8 mouse cellular contexts compared by ENCODE assay signal in genomic region chr9:103092248-103092647, GRCm38 (mm10). TPM values are rescaled to one million over a fixed set of nuclear protein-coding genes. Genes with fewer than 3 reads are reported as not detected.
DNase-seq lines count a peak whose midpoint lies in the region; ATAC-seq and TF ChIP-seq lines count a peak whose summit lies in the region.

No protein-coding gene starts in this region.

- no peak for TF ChIP-seq EP300 in CH12.LX (IDR thresholded peaks at IDR 0.05; ENCODE audit: low read length)
- no peak for TF ChIP-seq EP300 in stomach, postnatal 0 days (optimal IDR thresholded peaks at IDR 0.05)

- H3K9me3 ChIP-seq in CH12.LX (replicated peaks; ENCODE audit: low read length) = no peaks in the 10 kb centered on the region
- no peaks in the 10 kb centered on the region for H3K9me3 ChIP-seq in heart, embryonic 15.5 days (replicated peaks)
- no peaks in the 10 kb centered on the region for H3K9me3 ChIP-seq in liver, embryonic 16.5 days (replicated peaks; ENCODE audit: control insufficient read depth, low read length)
- no peaks in the 10 kb centered on the region for H3K9me3 ChIP-seq in neural tube, embryonic 12.5 days
- no peaks in the 10 kb centered on the region for H3K9me3 ChIP-seq in stomach, postnatal 0 days (ENCODE audit: control insufficient read depth, low read length)

- dilution Hi-C loops in CH12.LX (cut with MboI; ENCODE audit: extremely low pct_ligation_motif_present, extremely low pct_unique_long_range_greater_than_20kb, low sequenced_read_pairs) = no loop called here

- H3K36me3 ChIP-seq in CH12.LX (replicated peaks in 1 of 2; ENCODE audit: control insufficient read depth in 1 of 2, insufficient read depth in 1 of 2, low read length in 1 of 2) = no peaks in the 10 kb centered on the region
- no peaks in the 10 kb centered on the region for H3K36me3 ChIP-seq in heart, embryonic 15.5 days
- H3K36me3 ChIP-seq in liver, embryonic 16.5 days (ENCODE audit: control insufficient read depth, insufficient read depth) = no peaks in the 10 kb centered on the region
- H3K36me3 ChIP-seq in neural tube, embryonic 12.5 days = no peaks in the 10 kb centered on the region
- H3K36me3 ChIP-seq in stomach, postnatal 0 days (ENCODE audit: control insufficient read depth, insufficient read depth, low read length) = no peaks in the 10 kb centered on the region

- peak overlapping the region in 1 of 3 experiments; percentile 45 for H3K4me3 ChIP-seq in CH12.LX (replicated peaks in 1 of 3; ENCODE audit: low read depth in 2 of 3, low read length in 2 of 3, poor library complexity in 1 of 3)
- H3K4me3 ChIP-seq in heart, embryonic 15.5 days = peak overlapping the region; percentile 55
- H3K4me3 ChIP-seq in liver, embryonic 16.5 days (ENCODE audit: low read depth, low read length) = peak overlapping the region; percentile 44
- H3K4me3 ChIP-seq in neural tube, embryonic 12.5 days = peak overlapping the region; percentile 36
- peak overlapping the region; percentile 30 for H3K4me3 ChIP-seq in stomach, postnatal 0 days (ENCODE audit: low read depth, low read length)

- in situ Hi-C loops in CH12.LX (cut with MboI; ENCODE audit: low pct_ligation_motif_present, low pct_unique_long_range_greater_than_20kb, low sequenced_read_pairs) = loop anchor here (5.0 kb wide), 1 partner anchor 85 kb away; no protein-coding TSS in a partner anchor

- ATAC-seq in heart, embryonic 15.5 days (replicated peaks; ENCODE audit: insufficient number of reproducible peaks, insufficient read depth, low FRiP score, low read depth) = peak; percentile 88
- peak; percentile 50 for ATAC-seq in liver, embryonic 16.5 days (ENCODE audit: low read depth)
- peak; percentile 89 for ATAC-seq in neural tube, embryonic 12.5 days (ENCODE audit: low FRiP score, low read depth)
- peak; percentile 70 for ATAC-seq in stomach, postnatal 0 days (ENCODE audit: low FRiP score, low TSS enrichment)

- H3K27ac ChIP-seq in CH12.LX (ENCODE audit: insufficient read depth, low read depth) = no peak overlapping the region
- no peak overlapping the region for H3K27ac ChIP-seq in heart, embryonic 15.5 days
- no peak overlapping the region for H3K27ac ChIP-seq in liver, embryonic 16.5 days (ENCODE audit: low read length)
- H3K27ac ChIP-seq in neural tube, embryonic 12.5 days = no peak overlapping the region
- H3K27ac ChIP-seq in stomach, postnatal 0 days (replicated peaks) = no peak overlapping the region

- peak; percentile 87 for TF ChIP-seq RAD21 in CH12.LX (IDR thresholded peaks at IDR 0.05; ENCODE audit: low read depth, low read length)

- H3K79me2 ChIP-seq in CH12.LX (replicated peaks; ENCODE audit: control insufficient read depth, extremely low read depth, insufficient read depth, poor library complexity, severe bottlenecking) = no peaks in the 10 kb centered on the region

- peaks cover 5 to 17% of the 10 kb centered on the region in 2 experiments for H3K4me1 ChIP-seq in CH12.LX (ENCODE audit: control insufficient read depth in 1 of 2, insufficient read depth in 2 of 2)
- H3K4me1 ChIP-seq in heart, embryonic 15.5 days (replicated peaks) = peaks cover 17% of the 10 kb centered on the region
- H3K4me1 ChIP-seq in liver, embryonic 16.5 days (ENCODE audit: control insufficient read depth, low read depth, low read length) = peaks cover 11% of the 10 kb centered on the region
- peaks cover 7% of the 10 kb centered on the region; the same call in 1 of the 2 replicates for H3K4me1 ChIP-seq in neural tube, embryonic 12.5 days
- H3K4me1 ChIP-seq in stomach, postnatal 0 days (replicated peaks; ENCODE audit: control insufficient read depth, insufficient read depth) = no peaks in the 10 kb centered on the region

- TF ChIP-seq POLR2A in CH12.LX (IDR thresholded peaks at IDR 0.05; ENCODE audit: low read depth, low read length) = no peak

- WGBS in heart, embryonic 15.5 days = under 1% methylated on average over 19 of the region's 19 CpGs
- under 1% methylated on average over 19 of the region's 19 CpGs for WGBS in liver, embryonic 16.5 days (ENCODE audit: insufficient replicate concordance)
- WGBS in neural tube, embryonic 12.5 days = under 1% methylated on average over 19 of the region's 19 CpGs
- under 1% methylated on average over 19 of the region's 19 CpGs for WGBS in stomach, postnatal 0 days

- H3K27me3 ChIP-seq in CH12.LX (replicated peaks) = peaks cover 42% of the 10 kb centered on the region
- H3K27me3 ChIP-seq in heart, embryonic 15.5 days = peaks cover 11% of the 10 kb centered on the region
- no peaks in the 10 kb centered on the region for H3K27me3 ChIP-seq in liver, embryonic 16.5 days (ENCODE audit: control insufficient read depth, insufficient read depth, low read depth, low read length)
- H3K27me3 ChIP-seq in neural tube, embryonic 12.5 days (replicated peaks) = no peaks in the 10 kb centered on the region
- no peaks in the 10 kb centered on the region for H3K27me3 ChIP-seq in stomach, postnatal 0 days (ENCODE audit: control insufficient read depth, insufficient read depth, low read length)

- DNase-seq in CH12.LX (ENCODE audit: extremely low read depth) = peak; percentile 65
- peak; percentile 46 for DNase-seq in c-Kit-positive CD71-positive TER-119-negative erythroid progenitor cells, embryonic 14.5 days (ENCODE audit: low read depth)
- peak; percentile 36 for DNase-seq in fibroblast of lung, adult 2 months (ENCODE audit: low read depth)
- peak; percentile 92 for DNase-seq in kidney, postnatal 10 days
- peak; percentile 90 for DNase-seq in stomach, postnatal 0 days (ENCODE audit: low spot score)

- peak overlapping the region; percentile 79 for H3K4me2 ChIP-seq in CH12.LX (ENCODE audit: insufficient read depth, low read depth, poor library complexity, severe bottlenecking)
- peak overlapping the region; percentile 97 for H3K4me2 ChIP-seq in heart, embryonic 15.5 days
- peak overlapping the region; percentile 65 for H3K4me2 ChIP-seq in liver, embryonic 16.5 days (ENCODE audit: low read depth, low read length)
- H3K4me2 ChIP-seq in neural tube, embryonic 12.5 days (replicated peaks) = peak overlapping the region; percentile 80
- peak overlapping the region; percentile 68 for H3K4me2 ChIP-seq in stomach, postnatal 0 days (replicated peaks; ENCODE audit: low read depth)

- peak; percentile 76 to 99 for TF ChIP-seq CTCF in CH12.LX (conservative IDR thresholded peaks at IDR 0.05 in 1 of 2, IDR thresholded peaks at IDR 0.05 in 1 of 2; ENCODE audit: low read depth in 2 of 2, low read length in 2 of 2)
- TF ChIP-seq CTCF in stomach, postnatal 0 days (IDR thresholded peaks at IDR 0.05; ENCODE audit: low read depth) = peak; percentile 98

- no peak overlapping the region for H3K9ac ChIP-seq in CH12.LX (ENCODE audit: insufficient read depth, low read depth)
- peak overlapping the region; percentile 64 for H3K9ac ChIP-seq in heart, embryonic 15.5 days
- peak overlapping the region; percentile 36 for H3K9ac ChIP-seq in liver, embryonic 16.5 days (ENCODE audit: low read depth, low read length)
- peak overlapping the region; percentile 54 for H3K9ac ChIP-seq in neural tube, embryonic 12.5 days
- H3K9ac ChIP-seq in stomach, postnatal 0 days (ENCODE audit: low read length) = no peak overlapping the region; the same call in 1 of the 2 replicates

TF ChIP-seq in CH12.LX, 34 proteins besides CTCF, POLR2A, EP300 and RAD21:
- TF ChIP-seq ZNF384 (IDR thresholded peaks at IDR 0.05; ENCODE audit: low read depth, low read length) (no peak), IRF4 (IDR thresholded peaks at IDR 0.05; ENCODE audit: low read depth, low read length) (peak; percentile 54; the same call in 1 of the 2 replicates), MAX (IDR thresholded peaks at IDR 0.05; ENCODE audit: low read length) (peak; percentile 56; the same call in 1 of the 2 replicates), TCF12 (IDR thresholded peaks at IDR 0.05; ENCODE audit: low read depth, low read length) (0 out of 2 replicates have a peak, but pooled peaks have one; percentile 52), SIN3A (IDR thresholded peaks at IDR 0.05; ENCODE audit: low read length) (0 out of 2 replicates have a peak, but pooled peaks have one; percentile 43), ZMIZ1 (IDR thresholded peaks at IDR 0.05; ENCODE audit: low read depth, low read length) (no peak), ELF1 (IDR thresholded peaks at IDR 0.05; ENCODE audit: low read depth, low read length) (0 out of 2 replicates have a peak, but pooled peaks have one; percentile 29), ZC3H11A (IDR thresholded peaks at IDR 0.05; ENCODE audit: low read depth, low read length) (peak; percentile 39; the same call in 1 of the 2 replicates), SMC3 (IDR thresholded peaks at IDR 0.05; ENCODE audit: low read depth, low read length) (peak; percentile 94), RCOR1 (conservative IDR thresholded peaks at IDR 0.05; ENCODE audit: low read depth, low read length) (no peak), NELFE (IDR thresholded peaks at IDR 0.05; ENCODE audit: low read depth, low read length) (peak; percentile 50; the same call in 1 of the 2 replicates), GABPA (IDR thresholded peaks at IDR 0.05; ENCODE audit: insufficient replicate concordance, low read depth, low read length) (no peak), MXI1 (IDR thresholded peaks at IDR 0.05; ENCODE audit: low read depth, low read length) (peak; percentile 43; the same call in 1 of the 2 replicates)

RNA-seq across cellular contexts. Expression of gene Rab6b, which starts 19.3 kb away (rescaled TPM):
- total RNA-seq in CH12.LX (2012; rRNA removed) (0.04 TPM in 1 of 2 replicates, not detected in the other), CH12.LX (2014; rRNA removed) (not detected in 2 replicates)
- polyA plus RNA-seq in CH12.LX (2012; ENCODE audit: insufficient read length, low read depth) = 0.11 and 0.19 TPM in 2 replicates
- polyA plus RNA-seq in heart, embryonic 15.5 days (2015; fragmentation: Nextera tagmentation; extraction: Ambion mirVana) = 2.5 and 4.2 TPM in 2 replicates
- polyA plus RNA-seq in liver, embryonic 16.5 days (2015; fragmentation: Nextera tagmentation; extraction: Ambion mirVana) = 0.13 and 0.27 TPM in 2 replicates
- 55.5 and 61.1 TPM in 2 replicates for polyA plus RNA-seq in neural tube, embryonic 12.5 days (2016; fragmentation: Nextera tagmentation; extraction: Ambion mirVana)
- polyA plus RNA-seq in stomach, postnatal 0 days (2015; fragmentation: Nextera tagmentation; extraction: Ambion mirVana) = 3.3 and 4.1 TPM in 2 replicates

Comparison
In these comparisons a context has a peak if more than half of its experiments do, and no peak if none do; other contexts are left out.
1. DNase-seq: peak in every context shown above with its lines; median percentile 92 in kidney, postnatal 10 days; 90 in stomach, postnatal 0 days; 65 in CH12.LX; 46 in c-Kit-positive CD71-positive TER-119-negative erythroid progenitor cells, embryonic 14.5 days; 36 in fibroblast of lung, adult 2 months.
2. H3K9ac ChIP-seq: peak in heart, embryonic 15.5 days (single experiment), liver, embryonic 16.5 days (single experiment) and neural tube, embryonic 12.5 days (single experiment); none in CH12.LX (single experiment) and stomach, postnatal 0 days (single experiment).
3. RNA of gene Rab6b, which starts 19.3 kb away (polyA plus RNA-seq): 55.5 to 61.1 TPM in neural tube, embryonic 12.5 days; 3.3 to 4.1 TPM in stomach, postnatal 0 days, 2.5 to 4.2 TPM in heart, embryonic 15.5 days, 0.13 to 0.27 TPM in liver, embryonic 16.5 days and 0.11 to 0.19 TPM in CH12.LX; every median in the first group is over 10 times any median in the second.
4. Peak in every context shown above with its lines, with median percentiles within 50 percentile points of each other: H3K4me2 ChIP-seq and ATAC-seq.